Mouse (Mus musculus) forebrain, embryonic 11.5 days (tissue): ENCODE measurements around the gene Pip5kl1. TPM values are rescaled to one million over a fixed set of nuclear protein-coding genes. Genes with fewer than 3 reads are reported as not detected.
A peak's percentile ranks its signal among the peaks of the same experiment; 100 is the strongest.

Experiments used
- ATAC-seq: fragments of 200-750 bp; cut with Nextera tagmentation; replicated peaks from 2 replicates; pipeline ENCODE4 v1.8.0; 2017; ENCODE audit warnings: moderate TSS enrichment; ENCODE audit not compliant: low FRiP score
- DNase-seq: peaks from one replicate; pipeline ENCODE4 v3.0.0-alpha.2; 2017; ENCODE audit warnings: low spot score
- H3K27ac ChIP-seq: fragments of 300-500 bp; sonication (generic); 2 replicates; pipeline ENCODE4 v1.5.1; 2014; ENCODE audit warnings: low read depth, low read length
- H3K27me3 ChIP-seq: fragments of 300-500 bp; sonication (generic); 2 replicates; pipeline ENCODE4 v1.6.1; 2014; ENCODE audit warnings: mild to moderate bottlenecking, low read length, mixed read lengths; ENCODE audit not compliant: control insufficient read depth, insufficient read depth
- H3K36me3 ChIP-seq: fragments of 300-500 bp; sonication (generic); 2 replicates; pipeline ENCODE4 v1.6.1; 2014; ENCODE audit warnings: mild to moderate bottlenecking, low read length, moderate library complexity, mixed read lengths; ENCODE audit not compliant: control insufficient read depth, insufficient read depth
- H3K4me1 ChIP-seq: fragments of 300-500 bp; sonication (generic); replicated peaks from 2 replicates; pipeline ENCODE4 v1.6.1; 2014; ENCODE audit warnings: low read length, mixed read lengths; ENCODE audit not compliant: control insufficient read depth, insufficient read depth
- H3K4me2 ChIP-seq: fragments of 300-500 bp; sonication (generic); 2 replicates; pipeline ENCODE4 v1.6.1; 2014; ENCODE audit warnings: low read depth, mild to moderate bottlenecking, low read length, moderate library complexity, mixed read lengths; ENCODE audit not compliant: severe bottlenecking
- H3K4me3 ChIP-seq: fragments of 300-500 bp; sonication (generic); 2 replicates; pipeline ENCODE4 v1.5.1; 2014; ENCODE audit warnings: low read depth, low read length
- H3K9ac ChIP-seq: fragments of 300-500 bp; sonication (generic); 2 replicates; pipeline ENCODE4 v1.6.1; 2014; ENCODE audit warnings: low read length
- H3K9me3 ChIP-seq: fragments of 300-500 bp; sonication (generic); 2 replicates; pipeline ENCODE4 v1.6.1; 2016; ENCODE audit warnings: low read length, mixed read lengths; ENCODE audit not compliant: control insufficient read depth
- WGBS: fragments of 180-500 bp; shearing (Covaris S2); extraction: QIAGEN DNeasy Blood & Tissue Kit; methylation state at CpG from one replicate; pipeline ENCODE4 v1.1.7; 2014; 5-methylcytosine and 5-hydroxymethylcytosine counted together
- polyA plus RNA-seq: library from polyadenylated mRNA; unstranded; fragments of >200 nt; fragmentation: Nextera tagmentation; extraction: Ambion mirVana; gene quantifications from 2 replicates; pipeline ENCODE4 v1.2.1, GENCODE M21; 2014

Gene Pip5kl1
- 1.8 and 2.3 TPM in 2 replicates for polyA plus RNA-seq

- H3K9ac ChIP-seq: peak within 1 kb of the TSS; percentile 49
- WGBS: 73% methylated on average over 6 of the region's 6 CpGs
- peak within 1 kb of the TSS; percentile 88 for H3K4me2 ChIP-seq
- no peaks in the 10 kb centered on the region; the same call in 1 of the 2 replicates for H3K4me1 ChIP-seq
- ATAC-seq (no peak), DNase-seq (no peak)
- no peaks in the 10 kb centered on the region for H3K9me3 ChIP-seq
- H3K27ac ChIP-seq: no peak within 1 kb of the TSS
- peaks cover 8% of the 10 kb centered on the region for H3K27me3 ChIP-seq
- peak within 1 kb of the TSS; percentile 35 for H3K4me3 ChIP-seq
- no peaks in the 10 kb centered on the region for H3K36me3 ChIP-seq
Measured at GRCm38 (mm10) chr2:32574497-32574896, at the start of gene Pip5kl1. Gene Pip5kl1, plus strand, starts transcription at chr2:32574797.

- Histone ChIP-seq H3K27me3 (no peaks in the 10 kb centered on the region), H3K4me1 (no peaks in the 10 kb centered on the region), H3K9ac (no peak overlapping the region), H3K27ac (no peak overlapping the region), H3K4me2 (no peak overlapping the region), H3K4me3 (no peak overlapping the region), H3K9me3 (no peaks in the 10 kb centered on the region), H3K36me3 (no peaks in the 10 kb centered on the region)
- WGBS: 89% methylated on average over 12 of the region's 12 CpGs
- ATAC-seq (no peak), DNase-seq (no peak)
Measured at GRCm38 (mm10) chr2:32525816-32526215, 48.8 kb upstream of the Pip5kl1 start.

GRCm38 (mm10) chr2:32527468-32527966, 47.1 kb upstream of the Pip5kl1 start:
- no peaks in the 10 kb centered on the region for H3K4me1 ChIP-seq
- H3K27me3 ChIP-seq: no peaks in the 10 kb centered on the region
- WGBS: 72% methylated on average over 14 of the region's 14 CpGs
- no peak overlapping the region for H3K9ac ChIP-seq
- no peak overlapping the region for H3K4me2 ChIP-seq
- H3K4me3 ChIP-seq: no peak overlapping the region
- ATAC-seq (no peak), DNase-seq (no peak)
- no peaks in the 10 kb centered on the region for H3K36me3 ChIP-seq
- H3K27ac ChIP-seq: no peak overlapping the region
- no peaks in the 10 kb centered on the region for H3K9me3 ChIP-seq

- WGBS: 89% methylated on average over 1 of the region's 1 CpGs
- ATAC-seq: no peak
Measured at GRCm38 (mm10) chr2:32528326-32528725, 46.3 kb upstream of the Pip5kl1 start.

DNA sequence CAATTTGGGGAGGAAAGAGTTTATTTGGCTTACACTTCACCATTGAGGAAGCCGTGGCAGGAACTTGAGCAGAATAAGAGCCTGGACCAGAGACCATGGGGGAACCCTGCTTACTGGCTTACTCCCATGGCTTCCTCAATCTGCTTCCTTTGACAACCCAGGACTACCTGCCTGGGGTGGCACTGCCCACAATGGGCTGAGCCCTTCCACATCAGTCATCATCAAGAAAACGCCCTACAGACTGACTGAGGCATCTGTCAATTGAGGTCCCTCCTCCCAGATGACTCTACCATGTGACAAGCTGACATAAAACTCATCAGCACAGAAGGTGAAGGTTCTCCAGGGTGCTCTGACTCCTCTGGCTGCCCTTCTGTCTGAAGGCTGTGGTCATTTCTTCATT, 44.1 kb upstream of the Pip5kl1 start:
- H3K4me1 ChIP-seq: peaks cover 7% of the 10 kb centered on the region
- ATAC-seq (no peak), DNase-seq (no peak)
- H3K27ac ChIP-seq: no peak overlapping the region
- no peak overlapping the region for H3K4me3 ChIP-seq
- no peak overlapping the region for H3K4me2 ChIP-seq
- no peak overlapping the region for H3K9ac ChIP-seq
- H3K27me3 ChIP-seq: no peaks in the 10 kb centered on the region
- no peaks in the 10 kb centered on the region for H3K9me3 ChIP-seq
- WGBS: 89% methylated on average over 2 of the region's 2 CpGs
- H3K36me3 ChIP-seq: no peaks in the 10 kb centered on the region

More at GRCm38 (mm10) chr2:32528326-32528725, 46.3 kb upstream of the Pip5kl1 start:
- H3K4me3 ChIP-seq: no peak overlapping the region
- H3K36me3 ChIP-seq: no peaks in the 10 kb centered on the region
- no peak overlapping the region for H3K27ac ChIP-seq
- no peaks in the 10 kb centered on the region for H3K4me1 ChIP-seq
- no peak overlapping the region for H3K4me2 ChIP-seq
- no peak for DNase-seq
- H3K9ac ChIP-seq: no peak overlapping the region
- no peaks in the 10 kb centered on the region for H3K9me3 ChIP-seq
- no peaks in the 10 kb centered on the region for H3K27me3 ChIP-seq

GRCm38 (mm10) chr2:32533163-32533562, 41.4 kb upstream of the Pip5kl1 start:
- ATAC-seq (no peak), DNase-seq (no peak)
- Histone ChIP-seq H3K27ac (no peak overlapping the region), H3K4me1 (peaks cover 18% of the 10 kb centered on the region), H3K36me3 (no peaks in the 10 kb centered on the region), H3K27me3 (no peaks in the 10 kb centered on the region), H3K4me3 (no peak overlapping the region), H3K4me2 (no peak overlapping the region), H3K9ac (no peak overlapping the region), H3K9me3 (no peaks in the 10 kb centered on the region)
- 95% methylated on average over 2 of the region's 2 CpGs for WGBS

DNA sequence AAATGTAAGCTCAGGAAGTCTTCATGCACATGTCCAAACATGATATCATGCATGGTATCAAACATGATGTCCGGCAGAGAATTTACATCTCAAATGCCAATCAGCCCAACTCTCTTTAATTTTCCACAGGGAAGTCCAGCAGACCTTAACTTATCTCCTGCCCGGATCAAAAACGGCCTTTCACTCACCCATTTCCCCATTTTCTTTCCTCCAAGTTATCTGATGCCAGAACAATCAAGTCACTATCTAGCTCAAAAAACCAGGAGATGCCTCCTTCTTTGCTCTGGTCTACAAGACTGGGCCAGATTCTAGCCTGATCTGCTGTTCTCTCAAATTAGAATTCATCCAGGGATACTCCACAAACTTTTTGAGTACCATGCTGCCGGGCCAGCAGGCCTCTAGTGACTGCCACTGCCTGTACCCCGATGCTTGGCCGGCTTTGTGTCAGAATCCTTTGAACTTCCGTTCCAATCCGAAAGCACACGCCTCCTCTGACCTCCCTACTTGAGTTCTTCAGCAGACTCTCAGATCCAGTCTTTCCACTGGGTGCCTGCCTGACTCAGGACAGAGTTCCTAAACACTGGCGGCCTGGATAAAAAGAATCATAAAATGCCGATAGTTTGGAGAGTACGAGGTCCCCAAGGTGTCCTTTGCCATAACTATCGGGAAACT, 40.4 kb upstream of the Pip5kl1 start:
- Histone ChIP-seq H3K36me3 (no peaks in the 10 kb centered on the region), H3K4me1 (peaks cover 24% of the 10 kb centered on the region), H3K9me3 (no peaks in the 10 kb centered on the region), H3K27me3 (no peaks in the 10 kb centered on the region), H3K9ac (peak overlapping the region; percentile 61), H3K27ac (peak overlapping the region; percentile 83), H3K4me2 (peak overlapping the region; percentile 91), H3K4me3 (peak overlapping the region; percentile 89)
- DNase-seq: peak; percentile 74
- WGBS: 11% methylated on average over 13 of the region's 13 CpGs
- ATAC-seq: peak; percentile 20; the same call in 1 of the 2 replicates

GRCm38 (mm10) chr2:32534733-32535471, 39.7 kb upstream of the Pip5kl1 start, which contains the start of gene Fam102a:
Gene Fam102a, plus strand, starts transcription at chr2:32535332.
- under 1% methylated on average over 67 of the region's 67 CpGs for WGBS
- peak within 1 kb of the TSS; percentile 90 for H3K9ac ChIP-seq
- peaks cover 24% of the 10 kb centered on the region for H3K4me1 ChIP-seq
- peak within 1 kb of the TSS; percentile 83 for H3K27ac ChIP-seq
- DNase-seq (peak; percentile 100), ATAC-seq (peak; percentile 96)
- peak within 1 kb of the TSS; percentile 89 for H3K4me3 ChIP-seq
- peak within 1 kb of the TSS; percentile 91 for H3K4me2 ChIP-seq
- H3K9me3 ChIP-seq: no peaks in the 10 kb centered on the region
- H3K36me3 ChIP-seq: no peaks in the 10 kb centered on the region
- no peaks in the 10 kb centered on the region for H3K27me3 ChIP-seq
